Mouse (Mus musculus) CD8-positive naive resting alpha-beta T cell, adult 57 days (primary cell): Measurements from ENCODE around the gene Hyou1. TPM values are rescaled to one million over a fixed set of nuclear protein-coding genes. Genes with fewer than 3 reads are reported as not detected.

Source experiments
- total RNA-seq: library from RNA; stranded (reverse); gene quantifications from one replicate; pipeline ENCODE4 v1.2.4, GENCODE M21; 2023

Hyou1 gene
- 55.7 TPM for total RNA-seq

DNA sequence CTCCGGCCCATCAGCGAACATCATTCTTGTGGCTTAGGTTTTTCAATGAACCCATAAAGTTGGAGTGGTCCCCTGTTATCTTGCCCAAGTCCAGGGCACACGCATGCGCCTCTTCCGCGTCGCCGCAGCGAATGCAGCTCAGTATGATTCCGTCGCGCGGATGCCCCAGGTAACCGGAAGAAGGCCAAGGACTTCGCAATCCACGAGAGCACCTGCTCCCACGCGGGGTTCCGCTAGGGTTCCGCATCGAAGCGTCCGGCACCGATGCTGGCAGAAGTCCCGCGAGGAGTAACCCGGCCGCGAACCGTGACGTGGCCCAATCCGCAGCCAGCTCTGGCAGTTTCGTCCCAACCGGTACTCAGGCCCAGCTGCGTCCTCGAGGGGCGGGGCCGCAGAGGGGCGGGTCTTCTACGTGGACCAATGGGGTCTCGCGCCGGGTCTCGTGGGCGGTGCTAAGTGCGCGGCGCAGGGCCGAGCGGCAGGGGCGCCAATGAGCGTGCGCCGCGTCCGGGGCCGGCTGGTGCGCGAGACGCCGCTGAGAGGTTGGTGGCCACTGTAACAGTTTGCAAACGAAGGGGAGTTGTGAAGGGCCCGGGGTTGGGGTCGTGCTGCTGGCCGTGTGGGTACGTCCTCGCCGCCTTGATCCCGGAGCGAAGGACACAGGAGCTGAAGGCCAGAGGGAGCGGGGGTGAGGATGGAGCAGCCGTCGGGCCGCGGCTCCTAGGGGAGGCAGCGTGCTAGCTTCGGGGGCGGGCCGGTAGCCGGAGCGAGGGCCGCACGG is at the start of gene Hyou1:
Gene Hyou1, plus strand, starts transcription at position 437 of the 781 bp plus-strand sequence.

DNA sequence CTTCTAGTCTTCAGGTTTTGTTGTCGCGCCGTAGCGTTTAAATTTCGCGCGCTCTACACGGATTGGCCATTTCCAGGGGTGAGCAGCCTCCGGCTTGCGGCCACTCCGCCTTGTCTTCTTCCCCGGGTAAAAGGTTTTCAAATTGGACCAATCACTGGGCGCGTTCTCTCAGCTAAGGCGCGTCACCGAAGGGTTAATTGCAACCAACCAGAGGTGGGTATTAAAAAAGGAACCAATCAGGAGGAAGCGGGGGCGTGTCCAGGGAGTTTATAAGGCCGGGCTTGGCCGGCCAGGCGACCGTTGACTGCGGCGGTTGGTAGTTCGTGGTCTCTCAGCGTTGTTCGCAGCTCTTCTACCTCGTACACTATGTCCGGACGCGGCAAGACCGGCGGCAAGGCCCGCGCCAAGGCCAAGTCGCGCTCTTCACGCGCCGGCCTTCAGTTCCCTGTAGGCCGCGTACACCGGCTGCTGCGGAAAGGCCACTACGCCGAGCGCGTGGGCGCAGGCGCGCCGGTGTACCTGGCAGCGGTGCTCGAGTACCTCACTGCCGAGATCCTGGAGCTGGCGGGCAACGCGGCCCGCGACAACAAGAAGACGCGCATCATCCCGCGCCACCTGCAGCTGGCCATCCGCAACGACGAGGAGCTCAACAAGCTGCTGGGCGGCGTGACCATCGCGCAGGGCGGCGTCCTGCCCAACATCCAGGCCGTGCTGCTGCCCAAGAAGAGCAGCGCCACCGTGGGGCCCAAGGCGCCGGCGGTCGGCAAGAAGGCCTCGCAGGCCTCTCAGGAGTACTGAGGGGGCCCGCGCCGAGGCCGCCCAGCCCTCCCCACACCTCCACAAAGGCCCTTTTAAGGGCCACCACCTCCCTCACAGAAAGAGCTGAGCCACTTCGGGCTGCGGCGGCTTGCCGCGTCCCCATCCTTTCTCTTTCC is 44.6 kb upstream of the Hyou1 start, which contains the start of gene H2afx:
Gene H2afx, plus strand, starts transcription at position 299 of the 935 bp plus-strand sequence.

DNA sequence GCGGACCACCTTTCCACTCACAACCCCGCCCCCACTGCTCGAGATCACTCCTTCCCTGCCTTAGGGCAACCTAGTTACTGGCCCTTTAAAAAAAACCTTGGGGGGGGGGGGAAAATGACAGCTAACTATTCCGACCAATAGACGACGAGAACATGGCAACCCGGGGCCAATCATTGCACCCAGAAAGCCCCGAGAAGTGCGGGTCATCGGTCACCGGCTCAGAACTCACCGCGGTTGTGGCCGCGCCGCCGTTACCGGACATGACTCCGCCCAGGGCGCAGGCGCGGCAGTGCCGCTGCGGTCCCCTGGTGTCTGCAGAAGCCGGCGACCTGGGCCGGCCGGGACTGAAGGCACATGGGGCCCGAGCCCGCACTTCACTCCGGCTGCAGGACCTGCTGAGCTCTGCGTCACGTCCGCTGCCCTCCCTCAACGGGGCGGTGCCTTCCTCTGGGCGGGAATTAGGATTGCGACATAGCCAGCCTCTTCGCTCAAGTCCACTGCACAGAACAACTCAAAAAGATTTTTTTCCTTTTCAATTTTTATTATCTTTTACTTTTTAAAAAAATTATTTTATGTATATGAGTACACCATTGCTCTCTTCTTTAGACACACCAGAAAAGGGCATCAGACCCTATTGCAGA is 35.4 kb upstream of the Hyou1 start, which contains the start of gene Hmbs:
Gene Hmbs, minus strand, starts transcription at position 448 of the 641 bp plus-strand sequence.

DNA sequence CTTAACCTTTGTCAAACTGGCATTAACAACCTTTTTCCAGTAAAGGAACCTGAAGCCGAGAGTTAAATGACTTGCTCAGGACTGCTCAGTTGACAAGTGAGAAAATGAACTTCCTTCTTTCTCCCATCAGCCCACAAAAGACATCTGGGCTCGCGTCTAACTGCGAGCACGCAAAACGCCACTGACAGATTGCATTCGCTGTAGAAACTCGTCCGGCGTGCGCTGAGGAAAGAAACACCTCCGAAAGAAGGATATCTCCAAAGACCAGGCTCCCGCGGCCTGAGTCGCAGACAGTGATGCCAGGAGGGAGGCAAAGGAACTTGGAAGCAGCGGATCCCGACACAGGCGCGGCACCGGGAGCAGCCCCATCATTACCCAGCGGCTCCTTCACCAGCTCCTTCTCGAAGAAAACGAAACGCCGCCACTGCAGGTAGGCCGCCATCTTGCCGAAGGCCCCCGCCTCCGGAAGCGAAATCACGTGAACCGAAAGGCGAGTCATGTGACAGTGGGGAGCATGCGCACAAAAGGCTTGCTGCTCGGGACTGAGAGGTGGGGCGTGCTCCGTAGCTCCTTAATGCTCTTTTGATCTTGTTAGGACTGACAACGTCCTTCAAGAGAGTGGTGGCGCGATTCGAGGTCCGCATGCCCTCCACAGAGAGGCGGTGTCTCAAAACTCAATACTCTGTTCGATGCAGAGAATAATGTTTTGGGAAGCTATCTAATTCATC is 17.9 kb upstream of the Hyou1 start, which contains the start of gene Vps11:
Gene Vps11, minus strand, starts transcription at position 481 of the 728 bp plus-strand sequence.

DNA sequence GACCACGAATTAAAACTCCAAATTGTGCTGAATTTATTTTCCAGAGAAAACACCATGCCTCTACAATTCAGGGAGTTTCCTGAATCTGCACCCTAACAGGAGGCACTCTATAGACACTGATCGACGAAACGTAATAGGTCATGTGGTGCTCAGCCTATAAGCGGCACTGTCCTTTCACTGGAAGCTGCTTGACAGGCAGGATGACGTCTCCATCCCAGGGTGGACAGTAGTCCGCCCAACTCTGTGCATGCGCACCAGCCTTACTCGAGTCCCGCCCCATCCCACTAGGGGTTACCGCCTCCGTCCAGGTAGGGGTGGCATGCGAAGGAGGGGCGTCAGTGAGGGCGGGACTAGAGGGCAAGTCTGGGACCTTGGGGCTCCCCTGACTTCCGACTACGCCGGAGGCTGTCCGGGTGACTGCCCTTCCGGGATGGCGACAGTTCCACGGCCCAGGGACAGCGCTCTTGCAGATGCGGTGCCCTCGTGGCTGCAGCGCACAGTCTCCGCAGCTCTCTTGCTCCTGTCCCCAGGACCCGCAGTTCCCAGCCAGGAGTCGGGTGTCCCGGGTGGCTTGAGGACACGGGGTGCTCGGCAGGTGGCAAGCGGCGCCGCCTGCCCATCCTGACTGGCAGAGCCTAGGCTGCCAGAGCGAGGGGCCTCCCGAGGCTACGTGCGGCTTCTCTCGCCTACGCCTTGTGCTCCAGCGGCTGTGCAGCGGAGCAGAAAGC is 17.6 kb downstream of the Hyou1 start, which contains the start of gene Slc37a4:
Gene Slc37a4, plus strand, starts transcription at position 169 of the 728 bp plus-strand sequence.

DNA sequence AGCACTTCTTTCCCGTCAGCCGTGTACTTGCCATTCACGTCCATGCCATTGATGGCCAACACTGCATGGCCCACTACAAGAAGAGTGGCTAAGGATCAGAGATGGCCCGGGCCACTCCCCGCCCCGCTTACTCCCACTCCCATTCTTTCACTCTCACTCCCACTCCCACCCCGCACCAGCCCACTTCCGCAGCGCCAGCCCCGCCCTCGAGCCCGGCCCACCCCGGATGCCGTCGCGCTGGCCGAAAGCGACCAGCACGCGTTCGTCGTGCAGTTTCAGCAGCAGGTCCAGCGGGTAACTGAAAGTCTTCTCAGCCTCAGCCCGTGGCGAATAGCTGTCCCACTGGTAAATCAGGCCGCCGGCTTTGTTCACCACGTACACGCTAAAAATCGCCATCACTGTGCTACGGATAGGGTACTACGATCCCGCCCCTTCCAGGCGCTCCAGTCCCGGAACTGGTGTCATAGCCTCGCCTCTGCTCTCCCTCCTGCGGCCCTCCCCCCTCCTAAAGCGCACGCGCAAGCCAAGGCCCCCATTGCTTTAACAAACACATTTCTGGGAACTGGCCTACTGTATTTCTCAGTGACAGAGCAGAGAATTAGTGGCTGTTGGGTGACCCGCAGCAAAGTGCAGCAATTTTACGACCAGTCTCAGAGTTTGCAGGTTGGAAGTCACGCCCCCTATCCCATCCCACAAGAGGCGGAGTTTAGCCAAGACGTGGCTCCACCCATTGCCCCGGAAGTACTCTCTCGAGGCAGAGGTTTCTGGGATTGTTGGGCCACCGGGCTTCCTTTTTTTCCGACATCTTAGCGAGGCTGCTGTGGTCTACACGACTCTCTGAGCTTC is 27.8 kb downstream of the Hyou1 start, which contains the start of the genes Rps25 and Trappc4:
Gene Rps25, plus strand, starts transcription at position 234 of the 846 bp plus-strand sequence.
Gene Trappc4, minus strand, starts transcription at position 695 of the 846 bp plus-strand sequence.

DNA sequence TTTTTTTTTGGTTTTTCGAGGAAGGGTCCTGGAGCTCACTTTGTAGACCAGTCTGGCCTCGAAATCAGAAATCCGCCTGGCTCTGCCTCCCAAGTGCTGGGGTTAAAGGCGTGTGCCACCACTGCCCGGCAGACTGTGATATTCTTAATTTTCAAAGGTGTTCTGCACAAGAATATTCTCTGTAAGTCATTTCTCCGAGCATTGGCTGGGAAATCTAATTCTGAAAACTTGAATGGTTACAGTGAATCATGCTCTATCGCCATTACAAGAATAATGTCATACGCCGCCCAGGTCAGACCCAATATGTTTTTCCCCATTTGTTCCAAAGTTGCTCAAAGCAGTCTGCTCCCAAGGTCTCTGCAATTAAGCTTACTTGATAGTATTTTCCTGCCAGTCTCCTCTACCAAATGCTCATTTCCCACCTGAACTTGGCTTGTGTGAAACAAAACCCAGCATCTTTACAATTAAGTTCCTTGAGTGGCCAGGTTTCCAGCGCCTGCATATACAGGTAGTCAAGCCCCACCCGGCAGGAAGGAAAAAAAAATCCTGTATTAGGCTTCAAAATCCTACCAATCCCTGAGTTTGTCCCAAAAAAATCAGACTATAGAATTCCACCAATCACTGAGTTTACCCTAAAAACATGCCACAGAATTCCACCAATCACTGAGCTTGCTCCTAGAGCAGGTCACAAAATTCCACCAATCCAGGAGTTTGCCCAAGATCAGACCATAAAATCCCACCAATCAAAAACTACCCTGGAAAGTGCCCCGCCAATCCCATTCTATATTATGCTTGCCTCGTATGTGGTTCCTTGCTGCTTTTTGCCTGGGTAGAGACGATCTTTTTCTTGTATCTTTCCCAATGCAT is 39.5 kb downstream of the Hyou1 start, which contains the start of gene Ccdc84:
Gene Ccdc84, minus strand, starts transcription at position 51 of the 867 bp plus-strand sequence.

DNA sequence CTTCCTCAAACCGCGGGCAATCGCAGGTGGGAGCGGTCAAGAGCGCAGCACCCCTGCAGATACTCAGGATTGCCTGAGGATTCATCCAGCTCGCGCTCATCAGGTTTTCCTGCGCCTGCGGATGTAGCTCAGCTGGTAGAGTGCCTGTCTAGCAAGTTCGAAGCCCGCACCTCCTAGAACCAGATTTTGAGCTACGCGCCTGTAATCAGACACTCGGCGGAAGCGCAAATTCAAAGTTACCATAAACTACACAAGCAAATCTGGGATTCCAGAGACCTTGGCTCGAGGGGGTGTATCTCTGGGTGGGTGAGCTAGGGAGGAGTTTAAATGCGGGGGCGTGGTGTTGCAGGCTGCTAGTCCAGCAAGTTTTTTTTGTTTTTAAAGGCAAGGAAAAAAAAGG is 61.7 kb downstream of the Hyou1 start, which contains the start of gene Foxr1:
Gene Foxr1, minus strand, starts transcription at position 176 of the 400 bp plus-strand sequence.

Other genes with a start within 250 kb of the Hyou1 start
- 1.5 TPM for gene Mcam, start 245.0 kb upstream of the Hyou1 start, total RNA-seq
- gene Cbl, start 145.4 kb upstream of the Hyou1 start, total RNA-seq = 154 TPM
- gene Ccdc153, start 138.8 kb upstream of the Hyou1 start, total RNA-seq = not detected
- gene Pdzd3, start 128.0 kb upstream of the Hyou1 start, total RNA-seq = not detected
- 5.8 TPM for gene Nlrx1, start 110.9 kb upstream of the Hyou1 start, total RNA-seq
- 0.24 TPM for gene Abcg4, start 90.9 kb upstream of the Hyou1 start, total RNA-seq
- gene Hinfp, start 73.8 kb upstream of the Hyou1 start, total RNA-seq = 55.6 TPM
- gene C2cd2l, start 59.2 kb upstream of the Hyou1 start, total RNA-seq = 22.2 TPM
- 8.9 TPM for gene Dpagt1, start 53.5 kb upstream of the Hyou1 start, total RNA-seq
- 36.3 TPM for gene H2afx, start 44.8 kb upstream of the Hyou1 start, total RNA-seq
- 13.8 TPM for gene Hmbs, start 35.3 kb upstream of the Hyou1 start, total RNA-seq
- gene Vps11, start 17.8 kb upstream of the Hyou1 start, total RNA-seq = 53.0 TPM
- 12.8 TPM for gene Slc37a4, start 17.4 kb downstream of the Hyou1 start, total RNA-seq
- gene Rps25, start 27.6 kb downstream of the Hyou1 start, total RNA-seq = 3,014 TPM
- gene Trappc4, start 28.1 kb downstream of the Hyou1 start, total RNA-seq = 42.5 TPM
- 37.9 TPM for gene Ccdc84, start 39.1 kb downstream of the Hyou1 start, total RNA-seq
- not detected for gene Foxr1, start 61.6 kb downstream of the Hyou1 start, total RNA-seq
- not detected for gene Upk2, start 75.5 kb downstream of the Hyou1 start, total RNA-seq
- gene Bcl9l, start 103.3 kb downstream of the Hyou1 start, total RNA-seq = 251 TPM
- gene Cxcr5, start 182.4 kb downstream of the Hyou1 start, total RNA-seq = 19.7 TPM
- gene Ddx6, start 225.4 kb downstream of the Hyou1 start, total RNA-seq = 229 TPM